Mouse (Mus musculus) heart, embryonic 14.5 days (tissue): ENCODE results near the gene Kctd19. TPM values are rescaled to one million over a fixed set of nuclear protein-coding genes. Genes with fewer than 3 reads are reported as not detected.

Source experiments
- ATAC-seq: fragments of 200-750 bp; cut with Nextera tagmentation; 2 replicates; pipeline ENCODE4 v1.8.0; 2017; ENCODE audit warnings: low read depth, moderate TSS enrichment; ENCODE audit not compliant: insufficient number of reproducible peaks, insufficient read depth, low FRiP score
- H3K27ac ChIP-seq, 2 experiments: fragments of 200-500 bp in 1 of 2; fragments of 300-500 bp in 1 of 2; sonication (generic) in 1 of 2; replicated peaks in 1 of 2; 2 replicates each; pipeline ENCODE4 v1.5.1; 2012 to 2014; ENCODE audit warnings: low read depth in 2 of 2, low read length in 2 of 2, control low read depth in 1 of 2, mild to moderate bottlenecking in 1 of 2, mixed read lengths in 1 of 2; ENCODE audit not compliant: control insufficient read depth in 1 of 2, insufficient read depth in 1 of 2
- H3K27me3 ChIP-seq: fragments of 300-500 bp; sonication (generic); 2 replicates; pipeline ENCODE4 v1.6.1; 2014; ENCODE audit warnings: mild to moderate bottlenecking, low read length, control low read depth; ENCODE audit not compliant: control insufficient read depth, insufficient read depth
- H3K36me3 ChIP-seq: fragments of 300-500 bp; sonication (generic); 2 replicates; pipeline ENCODE4 v1.6.1; 2014; ENCODE audit warnings: mild to moderate bottlenecking, control low read depth, low read length, mixed read lengths; ENCODE audit not compliant: control insufficient read depth, insufficient read depth
- H3K4me1 ChIP-seq, 2 experiments: fragments of 200-500 bp in 1 of 2; fragments of 300-500 bp in 1 of 2; sonication (generic) in 1 of 2; 2 replicates each; pipeline ENCODE4 v1.6.1; 2012 to 2014; ENCODE audit warnings: low read length in 2 of 2, control low read depth in 1 of 2, mixed read lengths in 1 of 2; ENCODE audit not compliant: control insufficient read depth in 2 of 2, insufficient read depth in 2 of 2
- H3K4me2 ChIP-seq: fragments of 300-500 bp; sonication (generic); 2 replicates; pipeline ENCODE4 v1.6.1; 2014; ENCODE audit warnings: mild to moderate bottlenecking, low read length
- H3K4me3 ChIP-seq, 2 experiments: fragments of 200-500 bp in 1 of 2; fragments of 300-500 bp in 1 of 2; sonication (generic) in 1 of 2; 2 replicates each; pipeline ENCODE4 v1.5.1; 2012 to 2014; ENCODE audit warnings: low read length in 2 of 2, mild to moderate bottlenecking in 2 of 2, control low read depth in 1 of 2, low read depth in 1 of 2, moderate library complexity in 1 of 2; ENCODE audit not compliant: control insufficient read depth in 1 of 2, insufficient read depth in 1 of 2
- H3K9ac ChIP-seq: fragments of 300-500 bp; sonication (generic); 2 replicates; pipeline ENCODE4 v1.6.1; 2014; ENCODE audit warnings: mild to moderate bottlenecking, low read length
- H3K9me3 ChIP-seq: fragments of 300-500 bp; sonication (generic); 2 replicates; pipeline ENCODE4 v1.6.1; 2016; ENCODE audit warnings: low read length, control low read depth; ENCODE audit not compliant: control insufficient read depth
- WGBS: fragments of 180-500 bp; shearing (Covaris S2); extraction: QIAGEN DNeasy Blood & Tissue Kit; methylation state at CpG from one replicate; pipeline ENCODE4 v1.1.7; 2014; 5-methylcytosine and 5-hydroxymethylcytosine counted together
- polyA plus RNA-seq: library from polyadenylated mRNA; unstranded; fragments of >200 nt; fragmentation: Nextera tagmentation; extraction: Ambion mirVana; gene quantifications from 2 replicates; pipeline ENCODE4 v1.2.1, GENCODE M21; 2014

Gene Kctd19
- polyA plus RNA-seq, 1 experiment from 2014 or later = not detected

DNA sequence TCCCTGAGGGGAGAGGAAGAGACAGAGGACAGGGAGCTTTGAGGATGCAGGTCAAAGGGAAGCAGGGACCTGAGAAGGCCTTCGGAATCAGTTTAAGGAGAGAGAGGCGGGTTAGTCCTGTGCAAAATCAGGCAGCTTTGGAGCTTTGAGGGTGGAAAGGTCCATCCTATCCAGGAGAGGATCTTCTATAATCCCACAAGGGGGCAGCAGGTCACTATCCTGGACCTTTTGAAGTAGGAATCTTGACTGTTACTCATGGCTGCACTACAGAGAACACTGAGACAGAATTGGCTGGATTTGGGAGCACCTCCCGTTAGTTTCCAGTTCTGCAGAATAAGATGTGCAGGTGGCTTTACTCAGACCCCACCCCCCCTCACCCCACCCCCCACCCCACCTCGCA is 53.7 kb downstream of the Kctd19 start:
- peaks cover 3 to 6% of the 10 kb centered on the region in 2 experiments; a peak in 3 of 4 replicates for H3K4me1 ChIP-seq
- no peaks in the 10 kb centered on the region for H3K36me3 ChIP-seq
- H3K9me3 ChIP-seq = no peaks in the 10 kb centered on the region
- 37% methylated on average over 4 of the region's 4 CpGs for WGBS
- no peak overlapping the region for H3K27ac ChIP-seq
- H3K4me2 ChIP-seq = no peak overlapping the region
- ATAC-seq = no peak
- no peaks in the 10 kb centered on the region for H3K27me3 ChIP-seq
- H3K9ac ChIP-seq = no peak overlapping the region
- no peak overlapping the region for H3K4me3 ChIP-seq

DNA sequence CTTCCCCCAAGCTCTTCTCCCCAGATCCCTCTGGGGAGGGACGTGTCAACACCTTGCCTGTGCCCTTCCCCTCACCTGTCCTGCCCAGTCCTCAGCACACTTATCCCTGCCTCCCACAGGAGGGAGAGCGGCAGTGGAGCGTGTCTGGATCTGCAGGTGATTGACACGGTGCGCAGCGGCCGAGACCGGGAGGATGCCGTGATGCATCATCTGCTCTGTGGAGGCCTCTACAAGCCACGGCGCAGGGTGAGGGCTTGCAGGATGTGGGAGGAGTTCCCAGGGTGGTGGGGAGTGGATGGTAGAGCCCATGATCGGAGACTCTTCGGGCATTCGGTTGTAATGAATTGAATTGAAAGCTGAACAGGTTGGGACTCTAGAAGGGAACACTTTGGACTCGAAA is 54.1 kb downstream of the Kctd19 start:
- Histone ChIP-seq H3K9me3 (no peaks in the 10 kb centered on the region), H3K4me3 (no peak overlapping the region), H3K9ac (no peak overlapping the region), H3K27me3 (no peaks in the 10 kb centered on the region), H3K27ac (no peak overlapping the region), H3K4me1 (peaks cover 3 to 6% of the 10 kb centered on the region in 2 experiments; a peak in 3 of 4 replicates), H3K36me3 (no peaks in the 10 kb centered on the region), H3K4me2 (no peak overlapping the region)
- WGBS = 77% methylated on average over 15 of the region's 15 CpGs
- no peak for ATAC-seq

DNA sequence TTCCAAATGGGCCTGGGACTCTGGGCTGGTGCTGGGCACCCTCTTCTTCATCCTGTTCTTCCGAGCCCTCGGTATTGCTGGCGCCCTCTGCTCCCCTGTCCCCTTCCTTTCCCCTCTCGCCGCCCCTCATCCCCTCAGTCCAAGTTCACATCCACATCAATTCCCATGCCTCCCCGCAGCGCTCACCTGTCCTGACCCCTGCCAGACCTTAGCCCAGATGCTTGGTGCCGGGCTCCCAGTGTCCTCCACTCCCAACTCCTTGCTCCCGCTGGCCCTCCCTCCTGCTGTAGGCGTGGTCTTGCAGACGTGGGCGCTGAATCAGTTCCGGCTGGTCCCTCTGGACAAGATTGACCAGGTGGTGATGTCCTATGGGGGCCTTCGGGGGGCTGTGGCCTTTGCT is 56.6 kb downstream of the Kctd19 start:
- ATAC-seq = no peak
- 88% methylated on average over 14 of the region's 14 CpGs for WGBS
- H3K36me3 ChIP-seq = no peaks in the 10 kb centered on the region

DNA sequence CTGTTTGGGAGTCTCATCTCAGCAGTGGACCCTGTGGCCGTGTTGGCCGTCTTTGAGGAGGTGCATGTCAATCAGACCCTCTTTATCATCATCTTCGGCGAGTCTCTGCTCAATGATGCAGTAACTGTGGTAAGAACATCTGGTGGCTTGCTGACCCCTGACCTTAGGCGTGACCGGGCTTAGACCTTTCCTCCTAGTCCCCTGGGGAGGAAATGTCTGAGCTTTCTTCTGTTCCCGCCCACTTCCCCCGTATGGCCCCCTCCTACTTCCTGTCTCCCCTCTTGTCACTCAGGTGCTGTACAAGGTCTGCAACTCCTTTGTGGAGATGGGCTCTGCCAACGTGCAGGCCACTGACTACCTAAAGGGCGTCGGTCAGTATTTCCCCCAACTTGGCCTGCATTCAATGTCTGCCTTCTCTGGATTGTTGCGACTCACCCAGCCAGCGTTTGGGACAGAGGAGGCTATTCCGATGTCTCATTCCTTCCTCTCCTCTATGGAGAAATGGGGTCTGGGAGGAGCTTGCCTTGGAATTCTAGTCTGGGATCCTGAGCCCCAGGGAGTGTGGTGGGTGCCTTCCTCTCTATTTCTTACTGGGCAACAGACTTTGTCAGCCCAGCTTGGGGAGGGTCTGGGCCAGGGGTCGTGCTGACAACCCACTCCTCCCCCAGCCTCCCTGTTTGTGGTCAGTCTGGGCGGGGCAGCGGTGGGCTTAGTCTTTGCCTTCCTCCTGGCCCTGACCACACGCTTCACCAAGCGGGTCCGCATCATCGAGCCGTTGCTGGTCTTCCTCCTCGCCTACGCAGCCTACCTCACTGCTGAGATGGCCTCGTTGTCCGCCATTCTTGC is 57.9 kb downstream of the Kctd19 start:
- no peak for ATAC-seq
- H3K4me1 ChIP-seq = peaks cover 5 to 7% of the 10 kb centered on the region in 2 experiments; a peak in 3 of 4 replicates
- no peaks in the 10 kb centered on the region for H3K9me3 ChIP-seq
- no peak overlapping the region for H3K4me2 ChIP-seq
- 70% methylated on average over 26 of the region's 26 CpGs for WGBS
- 0 out of 2 replicates have a peak, but pooled peaks cover 5% of the 10 kb centered on the region for H3K27me3 ChIP-seq
- no peak overlapping the region for H3K27ac ChIP-seq
- H3K4me3 ChIP-seq = no peak overlapping the region
- H3K36me3 ChIP-seq = no peaks in the 10 kb centered on the region
- H3K9ac ChIP-seq = no peak overlapping the region

More for the DNA sequence above, 56.6 kb downstream of the Kctd19 start:
- Histone ChIP-seq H3K9ac (no peak overlapping the region), H3K4me2 (no peak overlapping the region), H3K27ac (no peak overlapping the region), H3K4me1 (peaks cover 2 to 3% of the 10 kb centered on the region in 2 experiments; a peak in 2 of 4 replicates), H3K9me3 (no peaks in the 10 kb centered on the region), H3K27me3 (no peaks in the 10 kb centered on the region), H3K4me3 (no peak overlapping the region)

DNA sequence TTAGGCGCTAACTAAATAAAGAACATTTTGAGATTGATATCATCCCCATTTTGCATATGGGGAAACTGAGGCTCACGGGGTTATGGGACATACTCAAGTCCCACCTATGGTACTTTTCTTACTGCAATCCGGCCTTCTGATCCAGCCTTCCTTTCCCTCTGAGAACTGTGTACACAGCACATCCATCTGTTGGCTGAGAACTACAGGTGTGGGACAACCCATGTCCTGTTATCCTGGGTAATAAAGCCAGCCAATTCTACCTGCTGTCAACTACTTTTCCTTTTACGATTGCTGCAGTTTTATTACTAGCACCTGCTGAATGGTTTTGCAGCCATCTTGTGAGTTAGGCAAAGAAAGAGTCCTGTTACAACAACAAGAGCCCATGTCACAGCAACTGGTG is 58.8 kb downstream of the Kctd19 start:
- ATAC-seq = no peak
- H3K9ac ChIP-seq = no peak overlapping the region
- H3K27ac ChIP-seq = no peak overlapping the region
- no peaks in the 10 kb centered on the region for H3K9me3 ChIP-seq
- 89% methylated on average over 4 of the region's 4 CpGs for WGBS
- H3K27me3 ChIP-seq = 0 out of 2 replicates have a peak, but pooled peaks cover 5% of the 10 kb centered on the region
- H3K4me1 ChIP-seq = peaks cover 11 to 12% of the 10 kb centered on the region in 2 experiments
- no peak overlapping the region for H3K4me3 ChIP-seq
- H3K36me3 ChIP-seq = no peaks in the 10 kb centered on the region
- no peak overlapping the region for H3K4me2 ChIP-seq

DNA sequence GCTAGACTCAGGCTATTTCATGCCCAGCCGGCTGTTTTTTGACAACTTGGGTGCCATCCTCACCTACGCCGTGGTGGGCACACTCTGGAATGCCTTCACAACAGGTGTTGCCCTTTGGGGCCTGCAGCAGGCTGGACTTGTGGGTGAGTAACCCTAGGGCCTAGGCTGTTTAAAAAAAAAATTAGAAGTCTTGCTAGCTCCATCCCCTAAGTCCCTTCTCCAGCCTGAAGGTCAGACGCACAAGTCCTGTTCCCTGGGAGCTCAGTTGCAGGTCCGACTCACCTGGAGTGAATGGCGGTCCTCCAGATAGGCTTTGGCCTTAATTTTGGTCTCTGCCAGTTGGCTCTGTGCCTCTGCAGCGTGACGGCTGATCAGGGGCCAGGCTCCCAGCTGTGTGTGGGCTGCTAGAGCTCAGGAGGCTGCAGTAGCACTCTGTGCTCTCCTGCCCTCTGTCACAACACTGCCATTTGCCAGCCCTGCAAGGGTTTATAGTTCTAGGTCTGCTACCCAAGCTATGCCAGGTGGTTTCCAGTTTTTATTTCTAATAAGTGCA is 59.6 kb downstream of the Kctd19 start:
- H3K4me3 ChIP-seq = no peak overlapping the region
- H3K9ac ChIP-seq = no peak overlapping the region
- no peak for ATAC-seq
- 0 out of 2 replicates have a peak, but pooled peaks cover 5% of the 10 kb centered on the region for H3K27me3 ChIP-seq
- no peaks in the 10 kb centered on the region for H3K9me3 ChIP-seq
- no peaks in the 10 kb centered on the region for H3K36me3 ChIP-seq
- H3K4me2 ChIP-seq = no peak overlapping the region
- 78% methylated on average over 8 of the region's 8 CpGs for WGBS
- no peak overlapping the region for H3K27ac ChIP-seq
- peaks cover 14 to 15% of the 10 kb centered on the region in 2 experiments for H3K4me1 ChIP-seq

DNA sequence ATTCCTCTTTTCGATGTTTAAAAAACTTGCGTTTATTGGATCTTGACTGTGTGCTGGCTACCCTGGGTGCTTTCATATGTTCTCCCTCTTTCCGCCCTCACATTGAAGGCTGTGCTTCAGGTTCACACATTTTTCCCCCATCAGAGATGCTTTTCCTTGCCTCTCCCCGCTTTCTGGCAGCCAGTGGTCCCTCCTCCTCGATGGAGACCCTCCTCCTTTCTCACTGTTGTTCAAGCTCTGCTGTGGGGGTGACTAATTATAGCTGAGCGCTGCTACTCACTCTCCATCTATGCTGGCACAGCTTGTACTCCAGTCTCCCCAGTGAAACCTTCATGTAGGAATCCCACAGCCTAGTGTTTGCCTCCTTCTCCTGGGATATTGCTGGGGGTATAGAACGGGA is 63.1 kb downstream of the Kctd19 start:
- WGBS = 22% methylated on average over 7 of the region's 7 CpGs
- no peak overlapping the region for H3K9ac ChIP-seq
- H3K36me3 ChIP-seq = no peaks in the 10 kb centered on the region
- H3K9me3 ChIP-seq = no peaks in the 10 kb centered on the region
- H3K27me3 ChIP-seq = 0 out of 2 replicates have a peak, but pooled peaks cover 5% of the 10 kb centered on the region
- peaks cover 28 to 30% of the 10 kb centered on the region in 2 experiments for H3K4me1 ChIP-seq
- no peak for ATAC-seq
- no peak overlapping the region for H3K27ac ChIP-seq
- H3K4me3 ChIP-seq = peak overlapping the region in 1 of 2 experiments; percentile 77; a peak in 1 of 4 replicates
- peak overlapping the region; percentile 97 for H3K4me2 ChIP-seq
